Mouse (Mus musculus): ENCODE data around the gene Rarg.

Rarg gene

DNA sequence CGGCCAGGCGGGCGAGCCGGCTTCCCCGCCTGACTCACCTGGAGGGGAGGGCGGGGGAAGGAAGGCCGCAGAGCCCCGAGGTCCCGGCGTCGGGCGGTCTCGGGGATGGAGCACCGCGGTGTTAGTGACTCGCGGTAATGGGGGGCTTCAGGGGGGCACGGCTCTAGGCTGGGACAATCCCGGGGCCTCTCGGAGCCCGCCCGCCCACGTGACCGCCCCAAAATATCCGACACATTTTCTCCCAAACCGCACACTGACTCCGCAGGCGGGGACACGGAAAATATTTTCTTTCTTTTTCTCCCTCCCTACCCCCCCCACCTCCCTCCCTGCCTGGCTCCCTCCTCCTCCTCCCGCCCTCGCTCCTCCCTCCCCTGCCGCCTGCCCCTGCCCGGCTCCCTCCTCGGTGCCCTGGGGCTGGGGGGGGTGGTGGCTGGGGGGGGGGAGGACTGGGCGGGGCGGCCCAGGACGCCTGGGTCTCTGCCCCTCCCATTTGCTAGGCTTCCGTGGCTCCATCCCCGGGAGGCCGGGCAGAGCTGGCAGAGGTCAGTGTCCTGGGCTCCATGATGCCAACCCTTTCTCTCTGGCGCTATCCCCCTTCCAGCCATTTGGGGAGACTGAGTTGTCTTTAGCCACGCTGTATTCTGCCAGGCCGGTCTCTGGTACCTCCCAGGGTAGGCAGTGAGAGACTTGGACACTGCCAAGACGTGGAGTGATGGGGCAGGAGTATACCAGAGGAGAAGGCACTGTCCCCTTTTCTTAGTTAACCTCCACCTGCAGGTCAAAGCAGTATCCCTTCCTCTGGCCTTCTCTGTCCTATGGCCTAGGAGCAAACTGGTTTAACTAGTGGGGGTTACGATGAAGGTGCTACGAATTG is at the start of gene Rarg:
Gene Rarg (minus strand): TSS at position 316 of the 874 bp plus-strand sequence.
- DNase-seq (ENCODE audit: low spot score), result no peak

DNA sequence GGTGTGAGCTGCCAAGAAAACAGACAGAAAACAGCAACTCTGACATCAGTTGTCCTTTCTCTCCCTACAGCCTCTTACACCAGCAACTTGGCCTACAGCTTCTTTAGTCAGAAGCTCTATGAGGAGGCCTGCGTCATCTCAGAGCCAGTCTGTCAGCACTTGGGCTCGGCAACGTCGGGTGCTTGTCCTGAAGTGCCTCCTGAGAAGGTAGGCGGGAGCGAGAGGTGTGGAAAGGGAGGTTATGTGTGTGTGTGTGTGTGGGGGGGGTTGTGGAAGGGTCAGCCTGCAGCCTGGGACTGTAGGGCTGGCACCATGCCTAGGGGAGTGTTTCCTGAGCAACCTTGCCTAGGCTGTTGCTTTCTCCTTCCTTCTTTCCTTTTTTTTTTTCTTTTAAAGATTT is 45.2 kb upstream of the Rarg start:
- DNase-seq (ENCODE audit: low spot score), result no peak

DNA sequence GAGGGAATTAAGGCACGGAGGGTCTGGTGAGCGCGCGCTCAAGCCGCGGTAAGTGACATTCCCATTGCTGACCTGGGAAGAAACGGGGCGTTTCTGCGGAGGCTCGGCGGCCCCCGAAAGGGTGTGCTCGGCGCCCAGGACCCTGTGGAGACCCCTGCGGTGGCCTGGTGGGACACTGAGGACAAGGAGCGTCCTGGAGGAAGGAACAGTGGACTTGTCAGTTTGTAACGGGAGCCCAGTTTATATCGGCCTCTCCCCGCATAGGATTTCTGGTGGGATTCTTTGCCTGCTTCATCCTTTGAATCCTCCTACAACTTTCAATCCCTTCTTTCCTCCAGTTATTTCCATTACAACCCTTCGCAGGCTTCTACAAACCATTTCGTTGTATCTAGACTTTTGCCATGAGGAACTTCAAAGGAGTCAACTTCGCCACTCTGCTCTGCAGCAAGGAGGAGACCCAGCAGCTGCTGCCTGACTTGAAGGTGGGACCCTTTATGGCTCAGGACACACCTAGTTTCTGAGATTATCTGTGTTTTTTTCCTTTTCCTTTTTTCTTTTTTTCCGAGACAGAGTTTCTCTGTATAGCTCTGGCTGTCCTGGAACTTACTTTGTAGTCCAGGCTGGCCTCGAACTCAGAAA is 39.2 kb upstream of the Rarg start:
- DNase-seq (ENCODE audit: low spot score), result no peak

DNA sequence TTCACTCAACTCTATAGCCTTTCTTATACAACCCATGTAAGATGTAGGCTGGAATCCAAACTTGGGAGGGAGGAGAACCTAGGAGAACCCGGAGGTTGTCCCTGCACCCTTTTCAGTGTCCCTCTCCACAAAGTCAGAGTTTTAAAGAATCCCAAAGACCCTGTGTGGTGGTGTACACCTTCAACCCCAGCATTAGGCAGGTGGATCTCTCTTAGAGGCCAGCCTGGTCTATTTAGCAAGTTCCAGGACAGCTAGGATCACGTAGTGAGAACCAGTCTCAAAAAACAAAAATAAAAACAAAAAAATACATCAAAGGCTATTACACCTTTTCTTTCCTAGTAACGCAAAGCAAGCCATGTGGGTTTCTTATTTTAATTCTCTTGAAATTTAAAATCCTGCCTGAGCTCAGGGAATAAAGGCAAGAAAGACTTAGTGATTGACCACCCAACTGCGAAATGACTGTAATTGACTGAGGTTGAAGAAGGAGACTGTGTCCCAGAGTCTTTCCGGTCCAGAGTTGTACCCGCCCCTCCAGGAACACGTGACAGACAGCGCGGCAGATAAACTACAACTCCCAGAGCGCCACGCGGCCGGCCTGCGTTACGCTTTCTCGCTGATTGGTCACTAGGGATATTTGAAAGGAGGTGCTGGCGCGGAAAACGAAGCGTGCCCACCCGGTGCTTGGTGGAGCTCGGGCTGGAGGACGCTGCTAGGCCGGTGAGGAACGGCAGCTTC is 38.5 kb upstream of the Rarg start, which contains the start of gene Espl1:
Gene Espl1 (plus strand): TSS at position 634 of the 735 bp plus-strand sequence.
- peak; percentile 99 for DNase-seq (ENCODE audit: low spot score)

DNA sequence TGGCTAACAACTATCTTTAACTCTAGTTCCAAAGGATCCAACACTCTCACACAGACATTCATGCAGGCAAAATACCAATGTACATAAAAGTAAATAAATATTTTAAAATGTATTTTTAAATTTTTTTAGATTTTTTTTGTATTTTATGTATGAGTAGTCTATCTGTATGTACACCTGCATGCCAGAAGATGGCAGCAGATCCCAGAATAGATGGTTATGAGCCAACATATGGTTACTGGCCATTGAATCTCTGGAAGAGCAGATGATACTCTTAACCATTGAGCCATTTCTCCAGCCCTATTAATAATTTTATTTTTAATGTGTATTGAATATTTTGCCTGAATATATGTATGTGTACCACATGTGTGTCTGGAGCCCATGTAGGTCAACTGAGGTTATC is 30.1 kb upstream of the Rarg start:
- peak; percentile 77 for DNase-seq (ENCODE audit: low spot score)

DNA sequence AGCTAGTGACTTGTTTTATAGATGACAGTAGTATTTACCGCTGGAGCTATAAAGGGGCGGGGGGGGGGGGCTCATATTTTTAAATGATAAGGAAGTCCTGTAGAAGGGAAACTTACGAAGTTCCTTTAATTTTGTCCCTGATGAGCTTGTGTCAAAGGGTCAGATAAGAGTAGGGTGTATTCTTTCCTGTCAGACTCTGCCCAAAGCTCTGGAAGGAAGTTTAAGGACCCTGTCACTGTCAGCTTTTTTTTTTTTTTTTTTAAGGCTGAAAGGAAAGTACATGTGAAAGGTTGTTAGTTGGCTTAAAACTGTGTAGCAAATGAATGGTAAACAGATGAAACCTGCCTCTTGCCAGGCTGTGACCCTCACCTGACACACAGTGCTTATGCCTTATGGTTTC is 26.3 kb upstream of the Rarg start:
- no peak for DNase-seq (ENCODE audit: low spot score)

DNA sequence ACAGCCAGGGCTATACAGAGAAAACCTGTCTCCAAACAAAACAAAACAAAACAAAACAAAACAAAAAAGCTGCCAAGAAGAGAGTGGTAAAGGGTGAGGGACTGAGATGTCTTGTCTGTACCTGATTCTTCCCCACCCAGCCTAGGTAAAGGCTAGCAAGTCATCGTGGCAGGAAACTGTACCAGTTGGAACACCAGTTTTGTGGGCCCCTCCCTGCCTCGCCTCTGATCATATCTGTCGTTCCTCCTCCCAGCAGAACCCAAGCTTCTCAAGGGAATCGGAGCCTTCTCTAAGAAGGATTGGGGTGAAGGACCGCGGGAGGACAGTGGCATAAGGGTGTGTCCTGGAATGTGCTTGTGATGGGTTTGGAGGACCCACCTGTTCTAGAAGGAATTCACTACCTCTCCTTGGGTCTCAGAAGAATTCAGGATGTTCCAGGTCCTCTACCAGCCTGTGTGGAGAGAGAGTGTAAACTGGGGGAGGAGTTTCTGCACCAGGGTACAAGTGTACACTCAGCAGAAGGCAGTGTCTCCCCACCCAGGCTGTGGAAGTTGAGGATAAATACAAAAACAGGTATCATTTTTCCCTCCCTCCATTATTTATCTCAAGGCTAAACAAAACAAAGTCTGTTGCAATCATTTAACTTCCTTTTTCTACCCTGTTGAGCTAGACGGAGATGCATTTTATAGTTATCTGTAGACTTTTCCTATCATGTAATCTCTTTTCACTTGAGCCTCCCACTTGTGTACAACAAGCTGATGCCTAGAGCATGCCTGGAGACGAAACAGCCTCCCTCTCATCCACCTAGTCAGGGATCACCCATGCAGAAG is 25.4 kb upstream of the Rarg start:
- DNase-seq (ENCODE audit: low spot score), result no peak

DNA sequence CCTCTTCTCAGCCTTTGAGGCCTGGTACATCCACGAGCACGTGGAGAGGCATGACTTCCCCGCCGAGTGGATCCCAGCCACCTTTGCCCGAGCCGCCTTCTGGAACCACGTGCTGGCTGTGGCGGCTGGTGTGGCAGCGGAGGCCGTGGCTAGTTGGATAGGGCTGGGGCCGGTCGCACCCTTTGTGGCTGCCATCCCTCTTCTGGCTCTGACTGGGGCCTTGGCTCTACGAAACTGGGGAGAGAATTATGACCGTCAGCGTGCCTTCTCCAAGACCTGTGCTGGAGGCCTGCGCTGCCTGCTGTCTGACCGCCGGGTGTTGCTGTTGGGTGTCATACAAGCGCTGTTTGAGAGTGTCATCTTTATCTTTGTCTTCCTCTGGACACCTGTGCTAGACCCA is 23.3 kb upstream of the Rarg start:
- DNase-seq (ENCODE audit: low spot score), result no peak

DNA sequence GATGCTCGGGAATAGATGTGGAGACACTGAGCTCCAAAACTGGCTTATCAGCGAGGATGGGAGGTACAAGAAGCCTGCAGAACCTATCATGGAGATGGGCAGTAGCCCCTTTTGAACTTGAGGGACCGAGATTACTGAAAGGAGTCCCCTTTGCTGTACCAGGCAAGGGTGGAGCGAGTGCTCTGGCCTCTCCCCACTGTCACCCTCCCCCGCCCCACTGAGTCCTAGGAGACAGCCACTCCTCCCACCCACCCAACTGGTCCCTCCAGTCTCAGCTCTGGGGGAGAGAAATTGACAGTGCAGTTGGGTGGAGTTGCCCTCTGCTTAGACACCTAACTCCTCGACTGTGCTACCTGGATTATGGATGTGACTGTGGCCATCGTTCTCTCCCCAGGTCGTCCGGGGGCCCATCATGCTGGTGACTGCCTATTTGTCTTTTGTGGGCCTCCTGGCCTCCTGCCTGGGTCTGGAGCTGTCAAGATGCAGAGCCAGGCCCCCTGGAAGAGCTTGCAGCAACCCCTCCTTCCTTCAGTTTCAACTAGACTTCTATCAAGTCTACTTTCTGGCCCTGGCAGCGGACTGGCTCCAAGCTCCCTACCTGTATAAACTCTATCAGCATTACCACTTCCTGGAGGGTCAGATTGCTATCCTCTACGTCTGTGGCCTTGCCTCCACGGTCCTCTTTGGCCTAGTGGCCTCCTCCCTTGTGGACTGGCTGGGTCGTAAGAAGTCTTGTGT is 22.6 kb upstream of the Rarg start:
- no peak for DNase-seq (ENCODE audit: low spot score)

DNA sequence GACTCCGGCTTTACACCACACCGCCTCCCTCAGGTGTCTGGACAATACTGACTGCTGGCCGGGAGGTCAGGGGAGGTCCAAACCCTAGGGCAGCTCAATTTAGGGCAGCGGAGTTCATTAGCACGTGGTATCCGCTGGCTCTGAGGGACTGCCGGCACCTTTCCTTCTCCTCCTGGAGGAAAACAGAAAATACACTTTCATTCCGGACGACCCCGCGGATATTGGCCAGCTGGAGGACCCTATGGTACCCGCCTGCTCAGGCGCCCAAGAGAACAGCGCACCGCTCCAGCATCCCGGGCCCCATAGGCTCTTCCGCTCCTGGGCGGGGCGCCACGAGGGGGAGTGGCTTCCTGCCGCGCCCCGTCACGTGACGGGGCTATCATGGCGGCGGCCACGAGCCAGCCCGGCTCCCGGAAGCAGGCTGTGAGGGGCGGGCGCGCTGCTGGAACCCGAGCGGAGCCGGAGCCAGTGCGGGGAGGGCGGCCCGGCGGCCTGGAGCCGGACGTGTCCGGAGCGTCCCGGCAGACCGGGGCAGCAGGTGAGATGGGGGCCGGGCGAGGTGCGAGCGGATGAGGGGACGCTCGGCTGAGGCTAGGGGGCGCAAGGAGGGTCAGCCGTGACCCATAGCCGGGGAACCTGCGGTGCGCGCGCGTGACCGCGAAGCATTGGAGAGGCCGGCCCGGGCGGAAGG is 21.9 kb upstream of the Rarg start, which contains the start of gene Mfsd5:
Gene Mfsd5 (plus strand): TSS at position 363 of the 691 bp plus-strand sequence.
- DNase-seq (ENCODE audit: low spot score), result peak; percentile 93

DNA sequence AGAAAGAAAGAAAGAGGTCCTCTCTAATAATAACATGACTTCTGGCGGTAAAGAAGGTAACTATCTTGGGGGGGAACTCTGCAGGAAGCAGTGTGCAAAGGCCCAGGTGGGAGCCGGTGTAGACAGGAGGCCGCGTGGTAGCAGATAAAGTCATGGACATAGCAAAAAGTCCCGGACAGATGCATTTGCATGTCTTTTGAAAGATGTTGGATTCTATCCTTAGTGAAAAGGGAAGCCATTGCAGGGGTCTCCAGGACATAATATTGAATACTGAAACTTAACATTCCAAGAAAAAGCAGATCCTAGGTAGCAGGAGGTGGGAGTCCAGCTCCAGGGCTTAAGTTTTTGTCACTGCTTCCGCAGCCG is 21.4 kb upstream of the Rarg start:
- DNase-seq (ENCODE audit: low spot score), result no peak

DNA sequence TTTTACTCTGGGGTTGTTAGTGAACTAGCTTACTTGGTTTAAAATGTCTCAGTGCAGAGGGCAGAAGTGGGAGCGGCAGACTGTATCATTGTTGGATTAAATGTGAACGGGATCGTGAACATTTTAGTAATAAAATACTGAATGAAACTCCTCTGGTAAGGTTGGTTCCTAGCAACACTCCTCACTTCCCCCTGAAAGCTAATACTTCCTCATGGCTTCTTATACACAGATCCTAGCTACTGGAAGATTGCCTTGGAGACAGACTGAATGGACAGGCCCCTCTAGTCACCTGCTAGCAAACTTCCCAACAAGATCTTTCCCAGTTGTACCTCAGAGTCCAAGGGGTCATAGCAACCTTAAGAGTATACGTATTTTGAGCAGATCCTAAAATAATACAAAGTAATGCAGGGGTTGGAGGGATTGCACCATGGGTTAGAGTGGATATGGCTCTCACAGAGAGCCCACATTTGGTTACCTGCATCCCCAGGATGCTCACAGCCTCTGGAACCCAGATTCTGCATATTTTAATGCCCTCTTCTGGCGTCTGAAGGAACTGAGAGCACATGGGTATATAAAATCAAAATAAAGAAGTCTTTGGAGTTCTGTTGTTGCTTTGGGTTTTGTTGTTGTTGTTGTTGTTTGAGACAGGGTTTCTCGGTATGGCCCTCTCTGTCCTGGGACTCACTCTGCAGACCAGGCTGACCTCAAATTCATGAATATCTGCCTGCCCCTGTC is 16.8 kb upstream of the Rarg start:
- DNase-seq (ENCODE audit: low spot score), result no peak

DNA sequence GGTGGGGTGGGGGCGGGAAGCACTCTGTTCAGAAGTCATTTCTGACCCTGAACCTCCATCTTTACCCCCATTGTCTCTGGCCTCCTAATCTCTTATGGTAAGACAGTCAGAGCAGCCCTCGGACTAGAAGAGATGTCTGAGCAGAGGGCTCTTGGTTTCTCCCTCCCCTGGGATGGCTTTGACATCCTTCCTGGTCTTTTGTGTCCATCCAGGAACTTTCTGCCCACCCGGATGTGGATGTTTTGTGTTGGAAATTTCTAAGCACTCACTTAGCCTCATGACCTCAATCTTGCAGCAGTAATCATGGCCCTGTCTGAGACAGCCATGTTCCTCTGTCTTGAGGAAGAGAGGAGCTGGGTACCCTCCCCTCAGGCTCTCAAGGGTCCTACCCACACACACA is 14.1 kb upstream of the Rarg start:
- DNase-seq (ENCODE audit: low spot score), result no peak

DNA sequence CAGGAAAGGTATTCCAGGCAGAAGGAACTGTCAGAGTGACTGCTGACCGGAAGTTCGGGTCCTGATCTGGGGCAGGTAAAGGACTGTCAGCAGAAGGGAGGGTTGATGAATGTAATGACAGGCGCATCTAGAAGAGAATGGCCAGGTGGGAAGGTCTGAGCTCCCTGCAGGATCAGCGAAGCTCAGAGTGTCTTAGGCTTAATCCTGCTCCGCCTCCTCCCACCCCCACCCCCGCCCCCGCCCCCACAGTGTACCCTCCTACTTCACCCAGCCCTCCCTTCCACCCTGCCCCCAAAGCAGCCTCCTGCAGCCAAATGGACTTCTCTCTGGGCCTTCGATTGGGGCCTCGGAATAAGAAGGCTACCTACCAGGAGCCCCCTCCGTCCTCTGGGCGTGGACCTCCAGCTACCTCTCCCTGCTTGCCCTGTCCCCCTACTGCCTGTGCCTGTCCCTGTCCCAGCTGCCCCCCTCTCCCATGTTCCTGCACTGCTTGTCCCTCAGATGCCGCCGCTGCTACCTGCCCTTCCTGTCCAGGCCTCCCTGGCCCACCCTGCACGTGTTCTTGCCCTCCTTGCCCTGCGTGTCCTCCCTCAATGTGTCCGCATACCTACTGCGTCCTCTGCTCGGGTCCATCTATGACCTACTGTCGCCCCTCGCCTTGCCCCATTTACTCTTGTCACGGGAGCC is 13.1 kb upstream of the Rarg start, which contains the start of gene Gm9918:
Gene Gm9918 (plus strand): TSS at position 290 of the 687 bp plus-strand sequence.
- DNase-seq (ENCODE audit: low spot score), result peak; percentile 24

DNA sequence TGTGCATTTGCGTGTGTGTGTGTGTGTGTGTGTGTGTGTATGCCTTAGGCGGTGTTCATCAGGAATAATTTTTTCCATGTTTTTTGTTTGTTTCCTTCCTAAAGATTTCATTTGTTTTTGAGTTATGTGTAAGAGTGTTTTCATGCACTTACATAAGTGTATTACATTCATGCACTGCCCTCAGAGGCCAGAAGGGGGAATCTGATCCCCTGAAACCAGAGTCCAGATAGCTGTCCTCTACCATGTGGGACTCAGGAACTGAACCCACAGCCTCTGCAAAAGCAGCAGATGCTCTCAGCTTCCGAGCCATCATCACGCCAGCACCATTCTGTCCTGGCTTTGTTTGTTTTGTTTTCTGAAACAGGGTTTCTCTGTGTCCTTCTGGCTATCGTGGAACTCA is 8.2 kb upstream of the Rarg start:
- DNase-seq (ENCODE audit: low spot score), result no peak

DNA sequence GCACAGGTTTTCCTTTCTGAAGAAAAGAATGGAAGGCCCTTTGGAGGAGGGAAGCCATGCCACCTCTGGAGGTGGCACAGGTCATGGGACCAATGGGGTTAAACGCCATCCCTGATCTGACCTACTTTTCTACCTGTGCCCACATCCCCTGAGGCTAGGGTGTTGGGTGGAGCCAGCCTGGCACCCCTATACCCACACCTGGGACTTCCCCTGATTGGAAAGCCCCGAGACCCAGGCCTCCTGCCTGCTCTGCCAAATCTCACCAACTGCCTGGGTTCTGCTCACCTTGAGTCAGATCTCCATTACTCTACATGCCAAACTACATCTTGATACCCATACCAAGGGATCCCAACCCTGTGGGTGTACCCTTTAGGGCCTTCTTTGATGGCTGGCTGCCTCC is 5.7 kb upstream of the Rarg start:
- DNase-seq (ENCODE audit: low spot score), result no peak

DNA sequence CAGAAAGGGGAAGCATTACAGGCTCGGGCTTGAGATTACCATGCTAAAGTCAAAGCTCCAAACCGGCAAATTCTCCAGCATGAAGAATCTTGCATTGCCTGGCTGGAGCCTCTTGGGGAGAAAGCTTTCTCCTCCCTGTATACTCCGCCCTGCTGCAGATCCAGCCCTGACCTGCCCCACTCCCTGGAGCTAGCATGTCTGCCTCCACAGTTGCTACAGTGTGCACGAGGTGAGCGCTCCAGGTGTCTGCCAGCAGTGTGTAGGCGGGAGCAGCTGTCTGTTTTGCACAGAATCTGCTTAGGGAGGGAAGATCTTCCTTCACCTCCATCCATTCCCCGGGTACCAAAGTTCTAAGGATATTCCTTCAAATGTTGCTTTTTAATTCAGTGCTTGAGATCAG is 5.3 kb upstream of the Rarg start:
- no peak for DNase-seq (ENCODE audit: low spot score)

DNA sequence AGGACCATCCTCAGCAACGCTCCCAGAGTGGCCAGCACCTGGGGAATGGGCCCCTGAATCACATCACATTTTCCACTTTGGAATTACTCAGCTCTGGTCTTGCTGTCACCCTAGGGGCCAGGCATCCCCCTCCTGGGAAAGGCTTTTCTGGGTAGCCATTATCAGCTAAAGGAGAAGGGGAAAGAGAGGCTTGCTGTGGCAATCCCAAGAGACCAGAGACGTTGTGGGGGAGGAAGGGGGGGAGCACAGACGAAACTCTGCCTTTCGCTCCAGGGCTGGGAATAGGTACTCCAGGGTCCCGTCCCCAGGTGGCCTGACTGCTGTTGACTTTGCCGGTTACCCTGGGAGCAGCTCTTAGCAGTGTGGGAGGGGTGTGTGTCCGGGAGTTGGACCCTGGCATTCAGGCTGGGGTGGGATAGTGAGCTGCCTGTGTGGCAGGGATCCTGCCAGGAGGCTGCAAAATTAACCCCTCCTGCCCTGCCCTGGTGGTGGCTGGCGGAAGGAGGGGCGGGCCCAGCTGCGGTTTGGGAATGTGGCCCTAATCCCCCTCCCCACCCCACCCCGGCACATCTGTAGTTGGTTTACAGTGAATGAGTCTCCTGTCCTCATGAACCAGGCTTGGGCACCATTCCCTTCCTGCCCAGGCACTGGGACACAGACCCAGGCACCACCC is 1.4 kb upstream of the Rarg start:
- DNase-seq (ENCODE audit: low spot score), result no peak

DNA sequence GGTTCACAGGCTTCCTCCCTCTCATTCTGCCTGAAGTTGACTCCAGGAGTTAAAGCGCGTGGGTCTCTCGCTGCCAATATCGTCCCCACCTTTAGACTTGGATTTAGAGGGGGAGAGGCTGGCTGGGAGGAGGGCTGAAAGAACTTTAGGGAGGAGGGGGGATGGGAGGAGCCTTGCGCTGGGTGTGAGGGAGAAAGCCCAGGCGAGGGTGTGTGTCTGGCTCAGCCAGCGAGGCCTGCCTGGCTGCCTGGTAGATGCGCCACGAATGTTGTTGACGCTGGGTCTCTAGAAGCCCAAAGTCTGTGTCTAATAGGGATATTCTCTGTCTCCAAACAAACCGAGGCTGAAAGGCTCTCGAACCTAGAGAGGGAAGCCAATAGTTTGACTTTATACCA is 756 bp upstream of the Rarg start:
- peak; percentile 70 for DNase-seq (ENCODE audit: low spot score)
